Mouse (Mus musculus) urinary bladder, adult 2 months (tissue): Measurements from ENCODE around the gene Ccdc58. TPM values are rescaled to one million over a fixed set of nuclear protein-coding genes. Genes with fewer than 3 reads are reported as not detected.
"Not testable (repeated sequence)": the region's sequence is repeated elsewhere in the genome, so short reads cannot be mapped to it uniquely, and the experiment has no call there.

Experiments used
- DNase-seq: peaks from one replicate; pipeline ENCODE4 v3.0.0; 2022; ENCODE audit warnings: low spot score
- polyA plus RNA-seq: library from polyadenylated mRNA; depleted of rRNA; stranded (reverse); fragments of >200 nt; gene quantifications from 2 replicates; pipeline ENCODE4 v1.2.3, GENCODE M21; 2012; rRNA removed

Gene Ccdc58
- 30.9 and 44.8 TPM in 2 replicates for polyA plus RNA-seq

DNA sequence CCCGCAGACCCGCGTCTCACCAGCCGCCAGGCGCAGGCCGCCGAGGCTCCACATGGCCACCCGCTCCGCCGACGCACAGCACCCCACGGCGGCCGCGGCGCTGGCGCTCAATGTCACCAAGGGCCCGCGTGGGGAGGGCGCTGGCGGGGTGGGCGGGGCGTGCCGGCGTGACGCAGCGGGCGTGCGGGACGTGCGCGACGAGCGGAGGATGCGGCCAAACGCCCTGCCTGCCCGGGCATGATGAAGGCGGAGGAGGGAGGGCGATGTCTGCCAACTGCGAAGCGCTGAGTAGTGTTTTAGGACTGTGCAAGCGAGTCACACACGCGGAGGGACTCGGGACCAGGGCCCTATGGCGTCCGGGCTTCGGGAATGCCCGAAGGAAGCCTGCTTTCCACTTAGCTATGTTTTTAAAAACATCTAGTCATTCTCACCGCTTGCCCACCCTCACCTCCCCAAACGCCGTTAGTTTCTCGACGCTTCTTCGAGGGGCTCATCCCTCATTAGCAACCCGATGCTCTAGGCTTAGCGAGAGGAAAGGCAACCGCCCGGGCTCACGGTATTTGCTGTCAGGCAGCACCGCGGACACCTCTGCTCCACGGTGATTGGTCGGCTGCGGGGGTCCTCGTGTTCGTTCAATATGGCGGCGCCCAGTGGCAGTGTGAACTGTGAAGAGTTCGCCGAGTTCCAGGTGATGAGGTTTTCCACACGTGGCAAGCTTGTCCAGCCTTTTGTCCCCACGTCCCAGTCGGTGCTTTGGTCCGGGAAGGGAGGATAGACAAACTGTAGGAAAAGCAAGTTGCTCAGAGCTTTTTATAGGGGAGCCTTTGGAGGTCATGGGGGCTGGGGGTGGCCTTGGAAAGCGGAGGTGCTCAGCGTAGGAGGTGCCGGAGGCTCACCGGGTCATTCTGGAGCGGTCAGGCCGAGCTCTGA is at the start of gene Ccdc58, which contains the start of gene Fam162a:
Ccdc58 (plus strand) TSS at position 236 of the 930 bp plus-strand sequence.
Fam162a (minus strand) TSS at position 145 of the 930 bp plus-strand sequence.
- peak; percentile 87 for DNase-seq

- DNase-seq, result not testable (repeated sequence)
These were observed 43.4 kb upstream of the Ccdc58 start for GRCm38 (mm10) chr16:36028120-36028519.

- peak; percentile 67 for DNase-seq
These were observed 30.6 kb upstream of the Ccdc58 start, which contains the start of gene Wdr5b for GRCm38 (mm10) chr16:36040640-36041624. Gene Wdr5b (plus strand): TSS chr16:36041190.

- no peak for DNase-seq
These were observed 29.9 kb upstream of the Ccdc58 start for GRCm38 (mm10) chr16:36041625-36042020.

DNA sequence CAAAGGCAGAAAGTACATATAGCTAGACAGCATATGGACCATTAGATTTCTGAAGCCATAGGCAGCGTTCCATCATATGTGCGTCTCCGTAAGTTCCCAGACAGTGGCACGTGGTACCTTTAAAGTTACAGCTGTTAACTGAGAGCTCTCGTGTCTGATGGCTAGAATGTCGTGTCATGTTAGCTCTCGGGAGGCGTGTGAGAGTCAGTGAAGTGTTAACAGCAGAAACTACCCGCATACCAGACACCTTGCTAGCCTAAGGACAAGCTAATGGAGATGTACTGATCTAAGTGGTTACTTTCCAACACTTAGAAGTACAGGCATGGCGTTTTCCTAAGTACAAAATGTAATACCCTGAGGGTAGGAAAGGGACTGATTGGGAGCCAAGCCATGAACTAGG is 28.4 kb upstream of the Ccdc58 start:
- DNase-seq, result no peak

GRCm38 (mm10) chr16:36043964-36044363 is 27.5 kb upstream of the Ccdc58 start:
- DNase-seq, result no peak

DNA sequence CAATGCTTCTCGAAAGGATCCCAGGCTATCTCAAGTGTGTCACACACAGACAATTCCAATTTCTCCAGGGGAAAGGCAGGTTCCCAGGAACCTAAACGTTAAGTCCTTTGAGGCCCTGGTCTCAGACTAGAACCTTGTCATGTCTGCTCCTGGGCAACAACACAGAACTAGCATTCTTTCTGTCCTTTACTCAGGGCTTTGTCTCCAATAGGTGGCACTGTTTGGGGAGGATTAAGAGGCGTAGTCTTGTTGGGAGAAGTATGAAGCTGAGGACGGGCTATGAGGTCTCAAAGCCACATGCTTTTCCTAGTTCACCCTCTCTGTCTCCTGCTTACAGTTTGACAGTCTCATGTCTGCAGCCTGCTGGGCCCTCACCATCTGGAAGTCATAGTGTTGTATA is 23.9 kb upstream of the Ccdc58 start:
- no peak for DNase-seq

GRCm38 (mm10) chr16:36051491-36051890 is 20.0 kb upstream of the Ccdc58 start:
- DNase-seq, result no peak

- DNase-seq, result no peak
These were observed 17.8 kb upstream of the Ccdc58 start for GRCm38 (mm10) chr16:36053524-36054275.

DNA sequence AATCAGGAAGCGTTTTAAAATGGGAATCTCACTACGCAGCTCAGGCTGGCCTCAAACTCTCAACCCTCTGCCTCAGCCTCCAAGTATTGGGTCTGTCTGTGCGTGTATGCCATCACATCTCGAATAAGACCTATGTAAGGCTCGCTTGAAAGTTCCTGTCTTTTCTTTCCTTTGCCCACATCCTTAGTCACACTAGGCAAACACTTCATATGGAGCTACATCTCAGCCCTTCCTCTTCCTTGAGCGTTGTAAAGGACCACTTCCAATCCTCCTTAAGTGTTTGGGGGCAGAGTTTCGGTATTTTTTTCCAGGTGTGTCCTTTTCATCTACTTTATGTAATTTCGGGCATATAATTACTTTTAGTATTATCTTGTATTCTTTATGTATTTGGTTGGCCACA is 16.6 kb upstream of the Ccdc58 start:
- DNase-seq, result no peak

GRCm38 (mm10) chr16:36056416-36056815 is 15.1 kb upstream of the Ccdc58 start:
- DNase-seq, result no peak

GRCm38 (mm10) chr16:36057933-36058475 is 13.5 kb upstream of the Ccdc58 start:
- no peak for DNase-seq

GRCm38 (mm10) chr16:36062534-36062933 is 9.0 kb upstream of the Ccdc58 start:
- not testable (repeated sequence) for DNase-seq

- DNase-seq, result no peak
These were observed 8.2 kb upstream of the Ccdc58 start for GRCm38 (mm10) chr16:36063315-36063714.

GRCm38 (mm10) chr16:36064904-36065303 is 6.6 kb upstream of the Ccdc58 start:
- DNase-seq, result no peak

GRCm38 (mm10) chr16:36067694-36068093 is 3.8 kb upstream of the Ccdc58 start:
- no peak for DNase-seq

DNA sequence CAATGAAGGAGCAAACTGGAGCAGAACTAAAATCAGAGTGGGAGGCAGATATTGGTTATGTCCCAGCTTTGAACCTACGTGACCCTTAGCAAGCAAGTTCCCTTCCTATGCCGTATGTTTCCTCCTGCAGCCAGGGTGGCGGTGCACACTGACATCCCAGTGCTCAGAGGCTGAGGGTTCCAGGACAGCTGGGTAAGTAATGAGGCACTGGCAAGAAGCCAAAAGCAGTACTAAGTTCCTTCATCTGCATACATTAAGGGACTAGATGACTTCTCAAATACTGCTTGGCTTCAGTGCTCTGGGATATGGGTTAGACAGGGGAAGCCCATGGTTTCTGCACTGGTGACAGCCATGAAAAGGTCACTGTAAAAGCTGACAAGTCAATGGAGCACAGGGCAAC is 3.1 kb upstream of the Ccdc58 start:
- no peak for DNase-seq

- no peak for DNase-seq
These were observed 1.5 kb upstream of the Ccdc58 start for GRCm38 (mm10) chr16:36069819-36070575.

DNA sequence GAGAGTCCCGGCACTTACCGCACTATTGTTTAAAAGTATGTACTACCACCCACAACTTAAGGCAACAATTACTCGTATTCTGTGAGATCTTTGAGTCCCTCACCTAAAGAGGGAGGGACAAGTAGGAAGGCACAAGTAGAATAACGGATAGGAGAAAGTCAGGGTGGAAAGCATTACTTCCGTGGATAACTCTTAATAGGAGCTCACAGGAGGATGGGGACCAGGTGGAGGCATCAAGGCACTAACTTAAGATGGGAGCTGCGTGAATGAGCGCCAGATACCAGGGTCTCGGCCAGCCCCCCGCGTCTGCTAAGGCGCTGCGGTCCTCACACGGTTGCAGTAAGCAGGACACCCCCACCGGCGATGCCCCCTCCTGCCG is 425 bp upstream of the Ccdc58 start:
- no peak for DNase-seq

- DNase-seq, result no peak
These were observed 1.0 kb downstream of the Ccdc58 start for GRCm38 (mm10) chr16:36072410-36073011.
